Mouse (Mus musculus) heart, adult 18-20 months (tissue): ENCODE measurements around the gene Pprc1. TPM values are rescaled to one million over a fixed set of nuclear protein-coding genes. Genes with fewer than 3 reads are reported as not detected.

Experiments
- DNase-seq, 2 experiments: peaks; one replicate each; pipeline ENCODE4 v3.0.0; 2021 to 2022; ENCODE audit warnings: mixed read lengths in 1 of 2
- total RNA-seq, 2 experiments: library from RNA; stranded (reverse); gene quantifications; 2 replicates each; pipeline ENCODE4 v1.2.3; 2021

The Pprc1 gene
- total RNA-seq, 2 experiments from 2014 or later = 14.2 to 14.9 TPM

DNA sequence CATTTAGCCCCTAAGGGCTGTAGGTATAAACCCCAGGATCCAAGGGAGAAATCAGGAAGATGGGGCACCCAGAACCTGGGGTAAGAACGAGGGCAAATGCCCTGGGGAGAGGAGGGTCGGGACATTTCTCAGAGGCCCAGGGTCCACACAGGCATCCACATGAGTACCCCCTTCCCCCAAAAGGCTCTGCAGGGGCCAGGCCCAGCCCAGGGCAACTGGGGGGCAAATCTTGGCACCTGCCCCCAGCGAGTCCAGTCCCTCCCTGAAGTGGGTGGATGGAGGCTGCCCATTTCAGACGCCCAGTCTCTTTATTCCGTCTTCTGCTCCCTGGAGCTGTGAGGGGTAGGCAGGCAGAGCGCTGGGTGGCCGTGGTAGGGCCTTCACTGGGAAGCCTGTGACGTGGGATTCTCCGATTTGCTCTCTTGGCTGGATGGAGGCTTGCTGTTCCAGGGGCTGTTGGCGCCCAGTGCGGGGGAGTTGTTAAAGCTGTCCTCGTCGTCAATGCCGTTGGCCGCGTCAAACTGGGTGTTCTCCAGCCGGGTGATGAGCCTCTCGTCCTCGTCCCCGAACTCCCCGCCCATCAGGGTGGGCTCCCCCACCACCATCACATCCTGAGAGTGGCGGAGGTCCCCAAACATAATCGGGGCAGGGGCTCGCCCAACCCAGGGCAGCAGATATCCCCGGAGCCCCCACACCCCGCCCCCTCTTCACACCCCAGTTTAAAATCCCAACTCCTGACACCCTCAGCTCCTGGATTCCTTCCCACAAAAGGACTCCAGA lies 11.8 kb upstream of the Pprc1 start:
- DNase-seq = no peak

- no peak for DNase-seq
Observed at GRCm38 (mm10) chr19:46033911-46034310, 10.8 kb upstream of the Pprc1 start.

GRCm38 (mm10) chr19:46035971-46036370 lies 8.7 kb upstream of the Pprc1 start:
- no peak for DNase-seq

DNA sequence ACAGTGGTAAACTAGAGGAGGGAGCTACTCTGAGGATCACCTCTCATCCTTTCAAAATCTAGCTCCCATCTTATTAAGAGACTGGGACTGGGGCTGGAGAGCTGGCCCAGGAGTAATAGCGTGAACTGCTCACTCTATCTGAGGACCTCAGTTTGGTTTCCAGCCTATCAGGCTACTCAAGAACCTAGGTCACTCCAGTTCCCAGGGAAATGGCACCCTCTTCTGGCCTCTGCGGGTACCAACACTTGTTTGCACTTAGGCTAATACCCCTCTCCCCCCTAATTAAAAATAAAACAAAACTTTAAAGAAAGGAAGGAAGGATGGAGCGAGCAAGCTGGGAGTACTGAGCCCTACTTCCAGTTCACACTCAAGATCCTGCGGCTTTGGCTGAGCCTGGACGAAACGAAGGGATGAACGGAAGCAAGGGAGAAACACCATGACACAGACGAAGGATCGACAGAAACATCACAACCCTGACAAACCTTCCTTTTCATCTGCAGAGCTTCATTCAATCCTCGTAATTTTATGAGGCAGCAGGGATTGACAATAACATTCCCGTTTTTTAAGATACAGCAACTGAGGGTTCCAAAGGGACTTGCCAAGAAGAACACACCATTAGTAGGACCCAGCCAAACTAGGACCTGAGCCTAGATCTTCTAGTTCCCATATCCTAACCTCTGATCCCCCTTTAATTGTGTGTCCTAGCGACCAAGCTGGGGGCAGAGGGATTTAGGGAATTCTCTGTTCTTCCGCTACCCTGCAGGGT lies 8.0 kb upstream of the Pprc1 start:
- peak in 1 of 2 experiments; percentile 30 for DNase-seq

DNA sequence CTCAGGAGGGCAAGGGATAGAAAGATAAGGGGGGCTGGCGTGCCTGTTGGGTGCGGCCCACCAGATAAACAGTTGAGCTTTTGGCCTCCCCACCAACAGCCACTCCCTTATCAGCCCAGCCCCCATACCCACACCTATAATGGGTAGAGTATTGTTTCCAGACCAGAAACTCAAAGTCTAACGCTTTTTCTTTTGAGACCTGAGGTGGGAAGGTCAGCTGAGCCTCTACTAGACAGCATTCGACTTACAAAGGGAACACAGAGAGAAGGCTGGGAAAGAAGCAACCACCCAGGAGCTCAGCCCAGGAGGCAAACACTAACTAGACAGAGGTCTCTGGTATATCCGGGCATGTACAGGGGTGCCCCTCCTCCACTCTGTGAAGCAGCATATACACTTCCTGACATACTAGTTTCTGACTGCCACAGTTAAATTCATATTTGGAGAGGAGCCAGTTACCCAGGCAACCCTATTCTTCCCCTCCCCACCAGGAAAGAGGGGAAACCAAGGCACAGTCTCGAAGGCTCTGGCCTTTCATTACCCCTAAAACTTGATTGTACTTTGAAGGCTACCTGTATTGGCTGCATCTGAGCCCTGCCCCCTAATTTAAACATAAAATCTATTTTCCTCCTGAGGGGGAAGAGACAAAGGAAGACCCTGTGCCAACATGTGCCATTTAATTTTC lies 7.3 kb upstream of the Pprc1 start:
- DNase-seq = no peak

DNA sequence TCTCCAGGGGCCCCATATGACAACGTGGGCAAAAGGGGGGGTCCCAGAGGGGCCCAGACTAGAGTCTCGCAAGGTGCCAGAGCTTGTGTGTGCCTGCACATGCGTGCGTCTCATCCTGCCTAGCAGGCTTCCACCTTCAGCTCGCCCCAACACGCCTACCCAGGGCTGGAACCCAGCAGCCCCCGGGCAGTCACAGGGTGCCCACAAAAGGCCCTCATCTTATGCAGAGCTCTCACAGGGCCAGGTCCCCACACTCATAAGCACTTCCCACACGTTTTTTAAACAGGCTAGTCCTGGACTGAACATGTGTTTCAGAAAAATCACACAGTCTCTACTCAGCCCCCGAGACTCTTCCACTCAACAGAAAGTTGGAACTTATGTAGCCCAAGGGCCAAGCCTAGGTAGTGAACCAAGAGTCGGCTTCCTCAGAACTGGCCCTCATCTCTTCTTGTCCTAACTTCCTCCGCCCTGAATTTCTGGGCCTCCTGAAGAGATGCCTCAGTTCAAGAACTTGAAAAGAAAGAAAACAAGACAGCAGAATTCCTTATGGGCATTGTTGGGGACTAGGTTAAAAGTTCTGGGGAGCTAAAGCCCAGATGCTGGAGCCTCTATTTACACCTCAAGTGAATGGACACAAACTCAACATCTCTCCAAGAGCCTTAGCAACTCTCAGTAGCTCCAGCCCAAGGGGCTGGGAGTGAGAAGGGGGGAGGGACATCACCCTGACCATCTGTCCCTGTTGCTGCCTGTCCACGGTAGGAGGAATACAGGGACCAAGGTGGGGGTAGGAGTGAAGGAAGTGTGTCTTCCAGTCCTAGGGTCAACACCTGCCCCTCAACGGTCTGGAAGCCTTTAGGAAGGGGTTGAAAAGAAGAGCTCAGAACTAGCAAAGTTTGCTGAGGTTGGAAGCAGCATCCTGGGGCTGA lies 6.5 kb upstream of the Pprc1 start:
- DNase-seq = no peak

DNA sequence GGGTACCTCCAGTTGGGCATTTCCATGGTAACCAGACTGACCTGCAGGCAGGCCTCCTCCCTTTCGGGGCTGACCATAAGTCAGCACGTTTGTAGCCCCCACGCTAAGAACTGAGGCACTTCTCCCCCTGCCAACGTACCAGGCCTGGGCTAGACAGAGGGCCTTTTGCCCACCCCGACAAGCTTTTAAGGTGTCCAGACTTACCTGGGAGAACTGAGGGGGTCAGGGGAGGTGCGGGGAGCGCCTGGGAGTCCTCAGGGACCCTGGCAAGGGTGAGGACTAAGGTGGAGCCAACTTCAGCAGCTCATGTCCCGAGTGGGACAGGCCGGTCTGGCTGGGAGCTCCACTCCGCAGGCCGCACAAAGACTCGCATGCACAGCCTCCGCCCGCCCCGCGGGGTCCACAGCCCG lies 5.8 kb upstream of the Pprc1 start:
- peak; percentile 27 to 40 for DNase-seq

GRCm38 (mm10) chr19:46039478-46039877 lies 5.2 kb upstream of the Pprc1 start:
- DNase-seq = peak; percentile 90 to 93

DNA sequence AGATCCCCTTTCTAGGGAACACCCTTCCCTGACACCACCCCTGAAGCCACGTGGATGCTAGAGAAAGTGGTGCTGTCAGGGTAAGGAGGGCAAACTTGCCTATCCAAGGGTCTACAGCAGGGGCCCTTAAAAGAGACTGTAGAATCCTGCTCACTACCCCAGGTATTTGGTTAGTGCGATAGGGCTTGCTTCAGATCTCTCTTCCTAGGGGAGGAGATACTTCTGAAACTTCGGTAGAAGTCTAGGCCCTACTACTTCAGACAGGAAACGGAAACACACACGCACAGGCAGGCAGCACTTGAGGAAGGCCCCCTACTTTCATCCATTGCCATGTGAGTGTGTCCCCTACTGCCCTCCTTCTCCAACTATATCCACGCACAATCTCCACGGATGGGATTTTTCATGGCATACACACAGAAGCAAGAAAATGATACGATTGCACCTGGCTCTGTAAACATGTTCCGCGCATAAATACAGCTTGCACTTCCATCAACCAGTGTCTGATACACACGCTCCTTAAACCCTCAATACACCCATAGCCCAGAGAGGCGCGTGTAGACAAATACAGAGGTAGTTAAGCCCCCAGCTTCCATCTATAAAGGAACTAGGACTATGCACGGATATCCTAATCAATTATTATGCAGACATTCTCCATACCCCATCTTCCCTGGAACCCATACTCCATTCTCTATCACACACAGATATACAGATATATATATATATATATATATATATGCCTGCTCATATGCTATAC lies 4.4 kb upstream of the Pprc1 start:
- peak in 1 of 2 experiments; percentile 51 for DNase-seq

GRCm38 (mm10) chr19:46041299-46041932 lies 3.3 kb upstream of the Pprc1 start:
- DNase-seq = peak in 1 of 2 experiments; percentile 22

GRCm38 (mm10) chr19:46041933-46042475 lies 2.7 kb upstream of the Pprc1 start:
- DNase-seq = peak; percentile 86 to 89

GRCm38 (mm10) chr19:46042476-46043011 lies 2.1 kb upstream of the Pprc1 start:
- peak; percentile 45 to 50 for DNase-seq

DNA sequence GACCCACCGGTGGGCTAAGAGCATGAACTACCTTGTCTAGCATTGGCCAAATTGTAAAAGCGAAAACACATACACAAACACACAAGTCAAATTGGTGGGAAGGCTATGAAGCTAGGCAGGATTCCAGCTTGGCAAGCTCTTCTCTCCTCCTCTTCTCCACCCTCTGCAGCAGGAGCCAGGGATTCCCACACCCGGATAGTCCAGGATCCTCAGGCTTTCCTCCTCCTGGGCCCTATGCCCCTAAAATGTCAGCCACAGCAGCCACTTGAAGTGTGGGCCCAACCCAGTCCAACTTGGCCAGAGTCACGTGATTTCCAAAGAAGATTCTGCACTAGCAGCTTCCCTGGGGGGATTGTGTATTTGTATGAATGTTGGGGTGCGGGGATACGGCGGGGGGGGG lies 1.3 kb upstream of the Pprc1 start:
- peak; percentile 61 to 64 for DNase-seq

DNA sequence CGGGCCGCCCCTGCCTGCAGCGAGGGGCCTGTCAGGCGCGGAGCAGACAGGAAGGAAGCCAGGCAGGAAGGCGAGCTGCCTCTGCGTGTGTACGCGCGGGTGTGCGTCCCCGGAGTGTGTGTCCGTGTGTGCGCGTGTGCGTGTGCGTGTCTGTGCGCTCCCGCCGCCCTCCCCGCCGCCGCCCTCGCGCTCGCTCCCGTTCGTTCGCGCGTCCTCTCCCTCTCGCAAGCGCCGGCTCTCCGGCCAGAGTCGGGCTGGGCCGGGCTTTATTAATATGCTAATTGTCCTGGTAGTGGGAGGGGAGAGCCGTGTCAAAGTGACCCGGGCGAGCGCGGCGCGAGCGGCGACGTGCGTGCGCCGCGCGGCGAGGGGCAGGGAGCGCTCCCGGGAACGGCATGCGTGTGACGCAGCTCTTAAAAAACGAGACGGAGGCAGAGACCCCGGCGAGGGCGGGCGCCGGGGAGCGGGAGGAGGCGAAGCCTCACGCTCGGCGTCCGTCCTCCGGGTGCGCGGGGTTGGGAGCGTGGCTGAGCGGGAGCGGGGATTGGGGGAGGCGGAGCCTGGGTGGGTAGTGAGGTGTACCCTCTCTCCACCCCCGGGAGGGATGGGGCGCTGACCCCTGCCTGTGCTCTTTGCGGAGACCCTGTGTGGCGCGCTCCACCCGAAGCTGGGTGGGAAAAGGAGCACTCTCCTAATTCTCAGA lies 458 bp downstream of the Pprc1 start, which contains the start of gene Ldb1:
Ldb1 (minus strand) TSS at position 222 of the 703 bp plus-strand sequence.
- DNase-seq = peak; percentile 93 to 94

- peak; percentile 79 to 81 for DNase-seq
Observed at GRCm38 (mm10) chr19:46045696-46046311, 1.1 kb downstream of the Pprc1 start.

GRCm38 (mm10) chr19:46046621-46047025 lies 1.9 kb downstream of the Pprc1 start:
- DNase-seq = peak in 1 of 2 experiments; percentile 22

GRCm38 (mm10) chr19:46047426-46047825 lies 2.7 kb downstream of the Pprc1 start:
- DNase-seq = no peak

DNA sequence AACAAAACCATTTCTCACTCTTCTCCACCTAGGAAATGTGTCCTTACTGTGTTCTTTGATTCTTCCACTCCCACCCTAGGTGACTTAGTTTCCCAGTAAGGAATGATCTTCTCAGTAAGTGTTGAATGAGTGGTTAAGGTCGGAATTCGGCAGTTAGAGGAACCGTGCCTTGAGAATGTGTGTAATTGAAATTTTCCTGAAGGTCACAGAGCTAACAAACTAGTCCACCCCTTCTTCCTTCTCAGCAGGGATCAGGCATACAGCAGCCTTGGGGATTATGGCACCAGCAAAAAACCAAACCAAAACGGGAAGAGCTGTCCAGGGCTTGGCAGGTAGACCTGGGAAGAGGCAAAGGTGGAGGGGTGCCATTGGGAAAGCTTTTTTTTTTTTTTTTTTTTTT lies 4.4 kb downstream of the Pprc1 start:
- no peak for DNase-seq

DNA sequence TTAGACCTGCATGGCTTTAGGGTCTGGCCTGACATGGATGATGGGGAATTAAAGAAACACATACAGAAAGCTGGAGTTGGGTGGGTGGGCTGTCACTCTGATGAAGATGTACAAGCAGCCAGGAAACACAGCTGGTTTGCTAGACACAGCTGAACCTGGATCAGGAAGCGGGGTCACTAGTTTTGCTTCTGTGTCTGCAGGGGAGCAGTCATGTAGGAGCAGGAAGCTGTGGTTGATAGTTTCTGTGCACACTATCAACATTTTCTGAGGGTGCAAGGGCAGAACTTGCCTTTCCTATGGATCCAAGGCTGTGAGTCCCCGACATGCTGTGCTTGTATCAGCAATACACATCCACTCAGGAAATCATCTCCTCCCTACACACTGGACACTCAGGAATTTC lies 5.8 kb downstream of the Pprc1 start:
- DNase-seq = no peak
